In genomic region chr5:36736009-36736408, GRCm38 (mm10) we compare ENCODE assay signal across 1 mouse cellular context.
TF ChIP-seq lines count a peak whose summit lies in the region.

No protein-coding gene starts in this region.

TF ChIP-seq in MEL, 35 proteins besides CTCF, POLR2A, EP300 and RAD21 (continued from another document):
- TF ChIP-seq ZNF384 (IDR thresholded peaks at IDR 0.05; ENCODE audit: low read depth, low read length) (peak; percentile 51; the same call in 1 of the 2 replicates), JUND (IDR thresholded peaks at IDR 0.05; ENCODE audit: low read depth, low read length) (0 out of 2 replicates have a peak, but pooled peaks have one; percentile 54), NELFE (IDR thresholded peaks at IDR 0.05; ENCODE audit: low read depth, low read length) (no peak), TBP (IDR thresholded peaks at IDR 0.05; ENCODE audit: low read depth, low read length) (peak; percentile 42; the same call in 1 of the 2 replicates), MYB (IDR thresholded peaks at IDR 0.05; ENCODE audit: low read depth, low read length) (no peak), TCF12 (IDR thresholded peaks at IDR 0.05; ENCODE audit: low read depth, low read length) (peak; percentile 100), POLR2AphosphoS2 (IDR thresholded peaks at IDR 0.05; ENCODE audit: low read length) (peak; percentile 79), MAFK (IDR thresholded peaks at IDR 0.05; ENCODE audit: borderline replicate concordance, low read depth, low read length) (peak; percentile 79; the same call in 1 of the 2 replicates), HCFC1 (IDR thresholded peaks at IDR 0.05; ENCODE audit: low read depth, low read length) (peak; percentile 74), MYC (IDR thresholded peaks at IDR 0.05; ENCODE audit: low read depth, low read length) (peak; percentile 36; the same call in 1 of the 2 replicates), NRF1 (IDR thresholded peaks at IDR 0.05; ENCODE audit: insufficient read depth, low read depth, low read length, poor library complexity, severe bottlenecking) (no peak), UBTF (IDR thresholded peaks at IDR 0.05; ENCODE audit: borderline replicate concordance, insufficient read depth, low read depth, low read length) (no peak), ZC3H11A (IDR thresholded peaks at IDR 0.05; ENCODE audit: low read depth, low read length) (no peak), MEF2A (IDR thresholded peaks at IDR 0.05; ENCODE audit: extremely low read depth, insufficient replicate concordance, low read depth, low read length, poor library complexity, severe bottlenecking) (peak; percentile 77; the same call in 1 of the 2 replicates), E2F4 (IDR thresholded peaks at IDR 0.05; ENCODE audit: borderline replicate concordance, low read depth, low read length) (no peak), RCOR1 (IDR thresholded peaks at IDR 0.05; ENCODE audit: low read depth, low read length) (peak; percentile 100), ZKSCAN1 (IDR thresholded peaks at IDR 0.05; ENCODE audit: low read depth, low read length) (no peak), SMC3 (IDR thresholded peaks at IDR 0.05; ENCODE audit: low read depth, low read length) (no peak; the same call in none of the 2 replicates), MAZ (IDR thresholded peaks at IDR 0.05; ENCODE audit: low read depth, low read length) (peak; percentile 100), GATA1 (IDR thresholded peaks at IDR 0.05; ENCODE audit: low read depth, low read length) (peak; percentile 100), USF1 (IDR thresholded peaks at IDR 0.05; ENCODE audit: low read depth, low read length) (no peak), BHLHE40 (IDR thresholded peaks at IDR 0.05; ENCODE audit: borderline replicate concordance, low read depth, low read length) (peak; percentile 89), KAT2A (conservative IDR thresholded peaks at IDR 0.05; ENCODE audit: low read depth, low read length) (no peak)
